Mouse (Mus musculus): ENCODE results near the gene Cyb5r3. TPM values are rescaled to one million over a fixed set of nuclear protein-coding genes. Genes with fewer than 3 reads are reported as not detected.

Cyb5r3 gene
- polyA plus RNA-seq, 1 experiment, result 402 TPM

DNA sequence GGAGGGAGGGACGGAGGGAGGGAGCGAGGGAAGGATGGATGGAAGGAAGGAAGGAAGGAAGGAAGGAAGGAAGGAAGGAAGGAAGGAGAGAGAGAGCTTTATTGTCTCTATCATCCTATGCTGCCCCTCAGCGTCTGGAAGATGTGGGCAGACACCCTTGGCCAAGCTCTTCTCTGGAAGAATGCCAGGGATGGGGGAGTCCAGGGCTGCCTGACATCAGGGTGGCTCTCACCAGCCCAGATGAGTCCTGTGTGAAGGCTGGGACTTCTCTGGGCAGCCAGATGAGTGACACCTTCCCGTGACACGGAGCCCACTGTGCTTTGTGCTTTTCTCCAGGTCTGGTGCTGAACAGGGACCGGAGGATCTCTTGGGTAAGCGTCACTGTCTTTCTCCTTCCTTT, 60.5 kb downstream of the Cyb5r3 start:
- Histone ChIP-seq H3K79me3 (ENCODE audit: low read depth) (no peaks in the 10 kb centered on the region), H3K79me2 (ENCODE audit: control insufficient read depth, insufficient read depth) (no peaks in the 10 kb centered on the region), H3ac (ENCODE audit: control insufficient read depth, insufficient read length, low read depth) (no peak overlapping the region), H3K27me3 (ENCODE audit: control insufficient read depth, insufficient read depth, insufficient read length) (no peaks in the 10 kb centered on the region), H3K36me3 (ENCODE audit: control insufficient read depth, insufficient read depth) (peaks cover 36% of the 10 kb centered on the region), H3K4me3 (ENCODE audit: insufficient read depth, poor library complexity, severe bottlenecking) (no peak overlapping the region)
- TF ChIP-seq MYOD1 (IDR thresholded peaks at IDR 0.05; ENCODE audit: control insufficient read depth, insufficient read length, low read depth) (no peak), FOSL1 (IDR thresholded peaks at IDR 0.05; ENCODE audit: insufficient read depth, low read length, poor library complexity, severe bottlenecking) (no peak), MAX (IDR thresholded peaks at IDR 0.05) (no peak), CTCF (IDR thresholded peaks at IDR 0.05; ENCODE audit: control insufficient read depth, insufficient read depth, insufficient read length) (no peak), CEBPB (IDR thresholded peaks at IDR 0.05; ENCODE audit: low read depth) (no peak), USF1 (IDR thresholded peaks at IDR 0.05; ENCODE audit: low read depth) (no peak), MYOG (IDR thresholded peaks at IDR 0.05; ENCODE audit: control insufficient read depth, extremely low read depth, insufficient read length) (no peak)

- TF ChIP-seq USF1 (IDR thresholded peaks at IDR 0.05; ENCODE audit: low read depth), result no peak
- no peak for TF ChIP-seq CTCF (IDR thresholded peaks at IDR 0.05; ENCODE audit: control insufficient read depth, insufficient read depth, insufficient read length)
- no peak for TF ChIP-seq FOSL1 (IDR thresholded peaks at IDR 0.05; ENCODE audit: insufficient read depth, low read length, poor library complexity, severe bottlenecking)
- TF ChIP-seq CEBPB (IDR thresholded peaks at IDR 0.05; ENCODE audit: low read depth), result no peak
- TF ChIP-seq MYOD1 (IDR thresholded peaks at IDR 0.05; ENCODE audit: control insufficient read depth, insufficient read length, low read depth), result no peak
- TF ChIP-seq MAX (IDR thresholded peaks at IDR 0.05), result no peak
- no peak for TF ChIP-seq MYOG (IDR thresholded peaks at IDR 0.05; ENCODE audit: control insufficient read depth, extremely low read depth, insufficient read length)
- H3K4me3 ChIP-seq (ENCODE audit: insufficient read depth, poor library complexity, severe bottlenecking), result no peak overlapping the region
- H3ac ChIP-seq (ENCODE audit: control insufficient read depth, insufficient read length, low read depth), result no peak overlapping the region
- H3K79me3 ChIP-seq (ENCODE audit: low read depth), result no peaks in the 10 kb centered on the region
- peaks cover 34% of the 10 kb centered on the region for H3K36me3 ChIP-seq (ENCODE audit: control insufficient read depth, insufficient read depth)
- H3K79me2 ChIP-seq (ENCODE audit: control insufficient read depth, insufficient read depth), result no peaks in the 10 kb centered on the region
- no peaks in the 10 kb centered on the region for H3K27me3 ChIP-seq (ENCODE audit: control insufficient read depth, insufficient read depth, insufficient read length)
Measured at GRCm38 (mm10) chr15:83111290-83111689, 61.1 kb downstream of the Cyb5r3 start.

GRCm38 (mm10) chr15:83107814-83108213, 64.6 kb downstream of the Cyb5r3 start:
- TF ChIP-seq MAX (IDR thresholded peaks at IDR 0.05) (no peak), MYOD1 (IDR thresholded peaks at IDR 0.05; ENCODE audit: control insufficient read depth, insufficient read length, low read depth) (no peak), CTCF (IDR thresholded peaks at IDR 0.05; ENCODE audit: control insufficient read depth, insufficient read depth, insufficient read length) (no peak), FOSL1 (IDR thresholded peaks at IDR 0.05; ENCODE audit: insufficient read depth, low read length, poor library complexity, severe bottlenecking) (no peak), MYOG (IDR thresholded peaks at IDR 0.05; ENCODE audit: control insufficient read depth, extremely low read depth, insufficient read length) (no peak), CEBPB (IDR thresholded peaks at IDR 0.05; ENCODE audit: low read depth) (no peak), USF1 (IDR thresholded peaks at IDR 0.05; ENCODE audit: low read depth) (no peak)
- peaks cover 15% of the 10 kb centered on the region for H3K36me3 ChIP-seq (ENCODE audit: control insufficient read depth, insufficient read depth)
- H3ac ChIP-seq (ENCODE audit: control insufficient read depth, insufficient read length, low read depth), result no peak overlapping the region
- no peaks in the 10 kb centered on the region for H3K79me2 ChIP-seq (ENCODE audit: control insufficient read depth, insufficient read depth)
- no peaks in the 10 kb centered on the region for H3K27me3 ChIP-seq (ENCODE audit: control insufficient read depth, insufficient read depth, insufficient read length)
- no peaks in the 10 kb centered on the region for H3K79me3 ChIP-seq (ENCODE audit: low read depth)
- H3K4me3 ChIP-seq (ENCODE audit: insufficient read depth, poor library complexity, severe bottlenecking), result no peak overlapping the region

DNA sequence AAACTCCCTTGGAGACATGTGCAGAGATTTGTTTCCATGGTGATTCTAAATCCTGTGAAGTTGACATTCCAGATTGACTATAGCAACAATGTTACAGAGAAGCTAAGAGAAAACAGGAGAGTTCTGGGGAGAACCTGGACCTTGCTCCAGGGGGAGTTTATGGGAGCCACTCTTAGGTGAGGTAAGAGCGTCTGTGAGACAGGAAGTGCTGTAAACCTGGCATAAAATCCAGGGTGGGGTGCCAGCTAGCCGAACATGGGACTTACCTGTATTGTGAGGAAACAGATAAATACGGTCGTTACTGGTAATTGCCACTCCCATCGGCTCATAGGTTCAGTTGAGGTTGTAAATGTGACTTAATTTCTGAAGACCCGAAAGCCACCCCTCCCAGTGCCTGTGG, 66.0 kb downstream of the Cyb5r3 start:
- H3ac ChIP-seq (ENCODE audit: control insufficient read depth, insufficient read length, low read depth), result no peak overlapping the region
- no peak for TF ChIP-seq USF1 (IDR thresholded peaks at IDR 0.05; ENCODE audit: low read depth)
- no peak for TF ChIP-seq MAX (IDR thresholded peaks at IDR 0.05)
- no peak for TF ChIP-seq MYOG (IDR thresholded peaks at IDR 0.05; ENCODE audit: control insufficient read depth, extremely low read depth, insufficient read length)
- no peak for TF ChIP-seq MYOD1 (IDR thresholded peaks at IDR 0.05; ENCODE audit: control insufficient read depth, insufficient read length, low read depth)
- TF ChIP-seq CTCF (IDR thresholded peaks at IDR 0.05; ENCODE audit: control insufficient read depth, insufficient read depth, insufficient read length), result no peak
- TF ChIP-seq FOSL1 (IDR thresholded peaks at IDR 0.05; ENCODE audit: insufficient read depth, low read length, poor library complexity, severe bottlenecking), result no peak
- TF ChIP-seq CEBPB (IDR thresholded peaks at IDR 0.05; ENCODE audit: low read depth), result no peak
- H3K4me3 ChIP-seq (ENCODE audit: insufficient read depth, poor library complexity, severe bottlenecking), result no peak overlapping the region

More for the DNA sequence above, 66.0 kb downstream of the Cyb5r3 start:
- H3K79me2 ChIP-seq (ENCODE audit: control insufficient read depth, insufficient read depth), result no peaks in the 10 kb centered on the region
- H3K79me3 ChIP-seq (ENCODE audit: low read depth), result no peaks in the 10 kb centered on the region
- no peaks in the 10 kb centered on the region for H3K27me3 ChIP-seq (ENCODE audit: control insufficient read depth, insufficient read depth, insufficient read length)
- H3K36me3 ChIP-seq (ENCODE audit: control insufficient read depth, insufficient read depth), result peaks cover 15% of the 10 kb centered on the region

Other genes starting within 250 kb of the Cyb5r3 start
- gene Tcf20, start 184.7 kb downstream of the Cyb5r3 start, polyA plus RNA-seq (2012; fragmentation: generic; extraction: Trizol), result 13.0 TPM
- 0.01 TPM for gene Nfam1, start 139.3 kb downstream of the Cyb5r3 start, polyA plus RNA-seq (2012; fragmentation: generic; extraction: Trizol)
- gene Serhl, start 83.1 kb downstream of the Cyb5r3 start, polyA plus RNA-seq (2012; fragmentation: generic; extraction: Trizol), result 17.8 TPM
- gene Rrp7a, start 49.8 kb downstream of the Cyb5r3 start, polyA plus RNA-seq (2012; fragmentation: generic; extraction: Trizol), result 171 TPM
- gene Poldip3, start 23.2 kb downstream of the Cyb5r3 start, polyA plus RNA-seq (2012; fragmentation: generic; extraction: Trizol), result 108 TPM
- 27.6 TPM for gene A4galt, start 79.2 kb upstream of the Cyb5r3 start, polyA plus RNA-seq (2012; fragmentation: generic; extraction: Trizol)
- gene Arfgap3, start 177.7 kb upstream of the Cyb5r3 start, polyA plus RNA-seq (2012; fragmentation: generic; extraction: Trizol), result 39.6 TPM

Data from C2C12 (cell line).